Mouse (Mus musculus) B cell, adult 2 months (primary cell): ENCODE results near the gene Ndufb4.
"Not testable (repeated sequence)": the region's sequence is repeated elsewhere in the genome, so short reads cannot be mapped to it uniquely, and the experiment has no call there.

Experiments
- DNase-seq, 2 experiments: peaks; one replicate each; pipeline ENCODE4 v3.0.0; 2022

The Ndufb4 gene

DNA sequence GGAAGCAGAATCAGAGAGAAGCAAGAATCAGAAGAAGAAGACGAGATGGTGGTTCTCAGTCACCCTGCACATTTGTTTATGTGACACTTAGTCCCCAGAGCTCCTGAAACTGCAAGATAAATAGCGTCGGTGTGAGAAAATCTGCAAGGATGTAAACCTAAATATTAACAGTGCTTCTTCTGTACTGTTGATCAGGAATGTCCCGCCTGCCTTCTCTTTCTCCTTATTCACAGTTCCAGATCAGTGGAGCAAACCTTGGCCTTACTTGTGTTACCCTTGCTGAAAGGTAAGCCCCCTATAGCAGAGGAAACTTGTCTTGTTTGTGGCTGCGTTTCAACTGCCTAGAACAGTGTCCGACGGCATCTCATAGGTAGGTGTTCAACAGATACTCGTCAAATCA lies 23.3 kb upstream of the Ndufb4 start:
- no peak for DNase-seq

DNA sequence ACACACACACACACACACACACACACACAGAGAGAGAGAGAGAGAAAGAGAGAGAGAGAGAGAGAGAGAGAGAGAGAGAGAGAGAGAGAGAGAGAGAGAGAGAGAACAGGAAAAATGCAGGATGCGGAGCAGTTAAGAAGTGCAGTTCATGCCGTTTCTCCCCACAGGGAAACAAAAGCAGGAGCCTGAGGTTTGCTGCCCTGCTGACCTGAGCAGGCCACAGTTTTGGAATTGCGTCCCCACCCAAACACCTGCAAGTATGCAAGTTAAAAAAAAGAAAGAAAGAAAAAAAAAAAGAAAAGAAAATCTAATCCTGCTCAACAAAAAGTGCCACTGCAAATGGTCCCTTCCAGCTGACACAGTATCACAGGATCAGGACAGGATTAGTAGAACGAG lies 22.4 kb upstream of the Ndufb4 start:
- no peak for DNase-seq

DNA sequence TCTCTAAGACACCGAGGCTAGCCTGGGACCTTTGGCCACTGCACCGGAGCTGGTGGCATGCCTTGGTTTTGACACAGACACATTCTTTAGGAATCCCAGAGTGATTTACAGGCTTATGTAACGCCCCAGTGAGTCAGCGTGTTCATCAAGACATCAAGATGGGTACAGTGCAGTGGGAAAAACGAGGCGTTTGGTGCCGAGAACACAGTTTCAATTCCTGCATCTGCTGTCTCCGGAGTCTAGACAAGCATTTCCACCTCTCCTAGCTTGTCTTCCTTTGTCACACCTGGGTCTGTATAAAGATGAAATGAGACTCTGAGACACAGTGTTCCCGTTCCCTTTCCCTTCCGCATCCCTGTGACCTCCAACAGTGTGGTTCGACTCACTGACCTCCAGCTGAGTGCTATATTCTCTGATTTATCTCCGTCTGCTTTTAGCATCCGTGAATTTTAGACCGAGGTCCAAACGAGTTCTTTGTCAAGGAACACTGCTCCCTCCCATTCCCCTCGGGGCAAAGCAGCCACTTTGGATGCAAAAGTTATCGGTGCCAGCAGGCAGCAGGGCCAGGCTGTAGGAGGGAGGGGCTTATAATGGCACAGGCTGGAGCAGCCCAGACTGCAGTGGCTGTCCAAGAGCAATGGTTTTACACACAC lies 21.9 kb upstream of the Ndufb4 start:
- DNase-seq: no peak

DNA sequence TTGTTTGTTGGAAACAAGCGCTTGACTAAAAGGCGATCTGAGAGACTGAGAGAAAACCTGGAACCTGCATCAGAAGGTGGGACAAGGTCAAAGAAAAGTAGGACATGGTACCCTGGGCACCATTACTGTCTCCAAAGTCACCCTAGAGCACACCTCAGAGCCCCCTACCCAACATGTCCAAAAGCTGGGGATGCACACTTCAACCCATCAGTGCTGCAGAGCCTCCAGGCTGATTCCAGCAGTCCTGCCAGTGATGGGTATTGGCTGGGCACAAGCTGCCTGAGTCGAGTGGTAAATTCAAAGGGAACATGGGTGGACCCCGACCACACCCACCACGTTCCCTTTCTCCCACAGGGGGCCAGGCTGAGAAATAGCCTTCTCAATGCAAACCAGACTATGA lies 21.1 kb upstream of the Ndufb4 start:
- no peak for DNase-seq

DNA sequence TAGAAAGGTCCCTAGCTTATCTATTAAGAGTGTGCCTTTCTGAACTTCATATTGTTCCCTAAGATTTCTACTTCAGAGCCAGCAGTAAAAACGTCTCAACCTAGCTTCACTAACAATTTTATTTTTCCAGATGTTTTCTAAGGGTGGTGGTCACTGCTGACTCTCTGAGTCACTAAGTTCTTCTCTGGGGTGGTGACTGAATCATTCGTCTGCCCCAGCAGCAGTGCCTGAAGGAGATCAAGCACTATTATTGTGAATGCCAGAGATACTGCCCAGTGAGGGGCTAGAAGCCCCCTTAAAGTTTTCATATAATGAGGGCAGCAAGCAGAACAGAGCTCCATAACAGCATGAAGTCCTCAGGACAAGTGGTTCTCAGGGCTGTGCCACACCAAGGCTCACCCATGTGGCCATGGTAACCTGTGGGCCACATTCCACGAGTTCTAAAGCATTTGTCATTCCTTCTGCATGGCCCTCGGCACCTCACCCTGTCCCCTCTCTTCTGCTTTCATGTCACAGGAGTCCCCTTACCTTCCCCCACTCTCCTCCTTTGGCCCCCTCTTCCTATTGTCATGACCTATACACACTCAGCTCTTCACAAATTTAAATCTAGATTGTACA lies 16.5 kb upstream of the Ndufb4 start:
- DNase-seq: no peak

DNA sequence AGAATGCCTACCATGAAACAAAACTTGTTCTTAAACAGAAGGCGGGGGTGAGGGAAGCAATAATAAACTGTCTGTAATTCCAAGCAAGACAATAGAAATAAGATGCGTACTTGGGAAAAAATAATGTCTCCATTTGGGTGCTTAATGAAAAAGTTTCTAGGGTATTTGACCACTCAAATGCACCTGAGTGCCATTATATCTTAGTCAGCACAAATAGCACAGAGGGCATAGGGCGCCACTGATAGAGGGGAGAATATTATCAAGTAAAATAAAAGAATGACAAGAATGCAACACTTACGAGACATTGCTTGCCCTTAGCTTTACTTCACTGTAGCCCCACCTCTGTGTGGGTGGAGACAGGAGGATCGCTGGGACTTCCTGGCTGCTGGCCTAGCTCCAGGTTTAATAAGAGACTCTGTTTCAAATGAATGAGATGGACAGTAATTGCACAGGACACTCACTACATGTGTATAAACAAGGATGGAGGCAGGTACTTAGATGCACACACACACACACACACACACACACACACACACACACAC lies 11.2 kb upstream of the Ndufb4 start:
- DNase-seq: no peak

DNA sequence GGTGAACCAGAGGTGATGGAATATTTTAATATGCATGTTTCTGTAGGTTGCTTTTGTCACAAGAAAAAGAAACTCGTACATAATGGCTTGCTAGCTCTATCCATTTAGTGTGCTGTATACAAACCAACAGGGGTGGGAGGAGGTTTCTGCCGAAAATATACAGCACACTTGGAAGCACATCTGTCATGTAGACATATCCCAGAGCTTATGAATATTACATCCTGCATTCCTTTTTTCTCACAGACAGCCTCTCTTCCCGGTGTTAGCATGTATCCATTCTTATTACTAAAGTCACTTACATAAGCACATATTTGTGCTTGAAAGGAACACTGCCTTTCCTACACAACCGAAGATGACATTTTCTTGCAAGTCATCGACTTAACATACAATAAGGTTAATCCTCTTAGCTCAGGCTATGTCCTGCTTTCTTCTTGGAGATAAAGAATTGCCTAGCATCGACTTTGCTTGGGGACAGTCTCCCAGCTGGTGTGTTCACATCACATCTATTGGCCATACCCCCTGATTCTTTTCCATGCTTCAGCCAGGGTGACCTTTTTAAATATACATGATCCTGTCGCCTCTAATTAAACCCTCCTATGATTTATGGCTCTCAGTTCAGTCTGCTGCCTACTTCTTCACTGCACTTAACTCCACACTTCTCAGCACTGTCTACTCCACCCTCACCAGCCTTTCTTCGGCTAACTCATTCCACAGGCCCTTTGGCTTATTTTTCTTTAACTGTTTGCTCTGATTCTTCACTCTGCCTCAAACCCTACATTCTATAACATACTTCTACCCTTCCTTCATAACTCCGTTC lies 9.6 kb upstream of the Ndufb4 start:
- DNase-seq: no peak

DNA sequence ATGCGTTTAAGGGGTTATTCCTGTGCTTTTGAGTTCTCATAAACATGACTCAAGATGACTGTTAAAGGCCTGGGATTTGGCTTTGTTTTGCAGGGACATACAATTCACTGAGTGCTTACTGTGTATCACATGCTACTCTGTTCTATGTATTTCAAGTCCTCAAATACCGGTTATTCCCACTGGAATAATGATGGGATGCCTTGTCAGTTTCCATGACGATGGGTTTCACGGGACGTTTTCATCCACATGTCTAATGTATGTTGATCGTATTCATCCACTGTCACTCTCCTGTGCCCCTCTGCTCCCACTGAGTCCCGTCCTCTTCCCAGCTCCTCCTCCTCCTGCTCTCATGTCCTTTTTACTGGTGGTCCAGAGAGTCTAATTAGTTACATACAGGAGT lies 2.5 kb upstream of the Ndufb4 start:
- no peak for DNase-seq

DNA sequence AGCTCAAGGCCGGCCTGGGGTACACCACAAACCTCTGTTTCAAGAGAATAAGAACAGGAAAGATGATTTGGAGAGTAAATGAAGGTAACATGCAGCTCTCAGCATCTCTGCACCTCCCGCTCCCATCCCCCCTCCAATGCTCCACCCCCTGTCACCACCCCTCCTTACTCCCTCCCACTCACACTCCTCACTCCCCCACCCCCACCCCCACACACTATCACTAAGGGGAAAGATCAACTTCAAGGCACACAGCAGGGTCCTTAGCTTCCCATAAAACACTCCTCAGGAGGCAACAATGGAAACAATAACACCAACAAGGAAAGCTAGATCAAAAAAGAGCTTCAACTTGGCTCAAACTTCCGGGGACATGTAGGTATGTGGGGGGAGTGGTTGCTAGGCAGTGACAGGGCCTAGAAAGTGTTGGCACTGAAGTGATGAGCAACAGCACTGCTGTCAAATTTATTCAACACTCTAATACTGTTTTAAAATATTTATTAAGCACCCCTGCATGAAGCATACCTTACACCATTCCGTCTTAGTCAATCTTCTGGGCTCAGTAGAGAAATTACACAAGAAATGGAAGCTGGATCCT lies 1.6 kb upstream of the Ndufb4 start:
- no peak for DNase-seq

DNA sequence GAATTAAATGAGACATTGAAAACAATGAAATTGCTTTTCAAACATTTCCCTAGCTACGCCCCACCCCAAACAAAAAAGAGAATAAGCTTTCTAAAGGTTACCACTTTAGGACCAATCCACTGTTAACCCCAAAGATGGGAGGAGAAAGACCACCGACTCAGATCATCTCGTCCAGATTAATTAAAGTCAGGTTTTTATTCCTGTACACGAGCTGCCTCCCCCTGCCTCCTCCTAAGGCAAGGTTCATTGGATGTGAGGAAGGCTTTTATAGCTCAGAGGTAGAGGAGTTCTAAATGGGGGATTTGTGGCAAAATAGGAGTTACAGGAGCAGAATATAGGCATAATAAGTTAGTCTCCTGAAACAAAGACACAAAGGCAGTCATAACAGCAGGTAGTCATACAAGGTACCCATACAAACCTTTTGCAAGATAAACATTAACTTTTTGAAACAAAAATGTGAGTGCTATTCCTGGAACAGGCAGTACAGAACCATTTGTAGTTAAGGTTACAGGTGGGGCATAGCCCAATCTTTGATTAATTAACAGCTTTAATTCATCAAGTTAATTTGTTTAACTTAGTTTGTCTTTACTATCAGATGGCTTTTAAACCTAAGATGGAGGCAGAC lies 690 bp upstream of the Ndufb4 start:
- DNase-seq: no peak

DNA sequence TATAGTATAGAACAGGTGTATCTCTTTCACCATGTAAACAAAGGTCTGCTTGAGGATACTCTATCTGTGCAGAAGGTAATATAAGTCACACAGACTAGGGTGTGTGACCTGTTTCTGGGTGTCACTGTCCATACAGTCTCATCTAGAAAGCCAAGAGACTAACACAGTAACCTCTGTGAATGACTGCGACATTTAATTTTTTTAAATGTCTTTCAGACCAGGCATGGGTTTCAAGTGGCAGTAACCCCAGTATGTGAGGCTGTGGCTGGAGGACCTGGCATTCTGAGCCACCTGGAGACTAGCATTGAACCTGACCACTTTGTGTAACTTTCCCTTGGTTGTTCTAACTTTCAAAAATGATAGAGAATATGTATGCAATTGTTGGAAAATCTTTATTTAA lies 1.2 kb downstream of the Ndufb4 start:
- DNase-seq: no peak

DNA sequence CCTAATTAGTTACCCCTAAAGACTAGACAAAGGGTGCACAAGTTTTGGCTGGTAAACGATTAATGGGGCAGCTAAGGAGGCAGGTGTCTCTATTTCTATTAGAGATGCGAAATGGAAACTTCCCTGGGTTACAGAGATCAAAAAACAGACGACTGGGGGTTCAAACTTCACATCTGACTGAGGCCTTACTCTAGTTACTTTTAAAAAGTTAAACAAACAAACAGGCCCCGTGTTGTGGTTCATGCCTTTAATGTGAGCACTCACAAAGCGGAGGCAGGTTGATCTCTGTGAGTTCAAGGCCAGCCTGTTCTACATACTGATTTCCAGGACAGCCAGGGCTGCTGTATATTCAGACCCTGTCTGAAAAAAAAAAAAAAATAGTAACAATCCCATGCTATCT lies 1.6 kb downstream of the Ndufb4 start:
- no peak for DNase-seq

DNA sequence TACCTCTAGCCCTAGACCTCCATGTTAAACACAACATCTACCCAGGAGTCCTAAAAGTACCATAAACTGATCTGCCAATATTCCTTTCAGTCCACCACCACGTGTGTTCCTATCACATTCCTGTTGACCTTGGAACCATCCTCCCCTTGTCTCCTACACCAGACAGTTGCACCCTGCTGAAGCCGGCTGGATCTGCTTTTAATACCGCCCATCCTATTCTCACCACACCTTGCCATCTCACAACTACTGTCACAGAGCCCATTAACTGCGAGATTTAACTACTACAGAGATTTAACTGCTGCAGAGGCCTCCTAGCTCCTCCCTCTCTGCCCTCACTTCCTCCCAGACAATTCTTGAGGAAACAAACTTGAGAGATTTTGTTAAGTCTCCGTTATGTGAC lies 2.8 kb downstream of the Ndufb4 start:
- no peak for DNase-seq

DNA sequence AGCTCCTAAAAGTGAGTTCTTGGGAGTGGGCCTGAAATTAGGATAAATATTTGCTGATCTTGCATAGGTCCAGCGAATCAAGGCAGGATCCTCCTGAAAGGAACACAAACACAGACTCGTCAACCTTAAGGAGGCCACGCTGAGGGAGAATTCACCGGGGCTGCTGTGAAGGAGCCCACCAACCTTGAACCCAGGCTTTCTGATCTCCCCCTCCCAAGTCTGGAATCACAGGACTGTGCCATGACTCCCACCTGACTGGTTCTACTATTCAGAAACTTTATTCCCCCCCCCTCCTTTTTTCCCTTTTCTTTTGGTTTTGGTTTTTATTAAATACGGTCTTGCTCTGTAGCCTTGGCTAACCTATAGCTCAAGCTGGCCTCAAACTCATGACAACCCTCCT lies 5.2 kb downstream of the Ndufb4 start:
- no peak for DNase-seq

DNA sequence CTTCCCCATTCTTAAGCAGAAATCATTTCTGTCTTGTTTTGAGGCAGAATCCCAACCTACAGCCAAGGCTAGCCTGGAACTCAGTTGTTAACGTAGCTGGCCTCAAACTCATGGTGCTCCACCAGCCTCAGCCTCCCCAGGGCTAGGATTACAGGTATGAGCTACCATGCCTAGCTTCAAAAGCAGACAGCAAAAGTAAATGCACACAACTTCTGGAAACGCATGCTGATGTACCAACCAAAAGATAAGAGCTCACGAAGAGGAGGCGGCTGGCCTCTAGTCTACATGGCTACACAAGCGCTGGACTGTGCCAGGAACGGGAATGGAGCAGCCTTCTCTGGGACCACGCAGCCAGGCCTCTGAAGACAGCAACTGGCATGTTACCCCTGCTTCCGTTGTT lies 6.3 kb downstream of the Ndufb4 start:
- no peak for DNase-seq

DNA sequence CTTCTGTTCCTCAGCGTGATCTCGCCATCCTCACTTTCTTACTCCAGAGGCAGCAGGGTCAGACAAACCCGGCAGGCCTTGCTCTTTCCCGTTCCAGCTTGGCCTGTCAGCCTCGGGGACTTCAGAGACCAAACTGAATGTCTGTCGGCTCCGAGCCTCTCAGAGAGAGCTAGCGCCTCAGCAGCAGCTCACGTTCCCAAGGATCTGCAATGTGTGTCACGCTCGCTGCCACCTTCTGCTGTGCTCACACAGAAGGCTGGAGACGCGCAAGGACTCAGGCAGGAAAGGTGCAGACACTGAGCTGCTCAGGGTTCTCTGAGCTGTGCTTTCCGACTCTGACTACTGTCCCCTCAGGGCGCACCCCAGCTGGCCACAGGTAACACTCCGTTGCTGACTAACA lies 7.2 kb downstream of the Ndufb4 start:
- no peak for DNase-seq

DNA sequence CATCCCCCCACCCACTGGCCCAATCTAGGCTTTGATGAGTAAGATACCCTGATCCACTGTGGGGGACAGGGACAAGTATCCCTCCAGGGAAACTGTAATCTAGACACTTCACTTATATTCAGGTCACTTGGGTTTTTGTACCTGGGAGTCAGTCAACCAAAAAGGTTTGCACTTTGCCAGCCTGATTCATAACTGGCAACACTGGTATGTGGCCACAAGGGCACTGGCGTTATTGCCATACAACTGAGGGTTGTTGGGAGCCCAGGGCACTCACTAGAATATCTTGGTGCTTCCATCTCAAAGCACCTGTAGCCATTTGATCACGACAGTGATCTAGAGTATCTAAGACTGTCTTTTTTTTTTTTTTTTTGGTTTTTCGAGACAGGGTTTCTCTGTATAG lies 8.5 kb downstream of the Ndufb4 start:
- no peak for DNase-seq

DNA sequence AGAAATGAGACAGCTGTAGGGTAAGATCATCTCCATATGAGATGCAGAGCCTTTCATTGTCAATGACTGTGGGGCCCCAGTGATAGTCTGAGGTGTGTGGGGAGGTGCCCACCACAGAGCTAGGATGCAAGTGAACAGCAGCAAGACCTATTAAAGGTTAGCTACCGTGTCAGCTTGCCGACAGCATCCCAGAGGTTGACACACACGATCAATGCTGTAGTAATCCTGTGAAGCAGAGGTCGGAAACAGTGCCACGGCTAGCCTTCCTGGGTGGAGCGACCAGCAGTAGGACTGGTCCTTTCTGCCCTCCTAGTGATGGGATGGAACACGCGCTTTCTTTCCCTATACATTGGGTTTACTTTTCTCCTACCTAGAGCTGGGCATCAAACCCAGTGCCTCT lies 9.0 kb downstream of the Ndufb4 start:
- no peak for DNase-seq

DNA sequence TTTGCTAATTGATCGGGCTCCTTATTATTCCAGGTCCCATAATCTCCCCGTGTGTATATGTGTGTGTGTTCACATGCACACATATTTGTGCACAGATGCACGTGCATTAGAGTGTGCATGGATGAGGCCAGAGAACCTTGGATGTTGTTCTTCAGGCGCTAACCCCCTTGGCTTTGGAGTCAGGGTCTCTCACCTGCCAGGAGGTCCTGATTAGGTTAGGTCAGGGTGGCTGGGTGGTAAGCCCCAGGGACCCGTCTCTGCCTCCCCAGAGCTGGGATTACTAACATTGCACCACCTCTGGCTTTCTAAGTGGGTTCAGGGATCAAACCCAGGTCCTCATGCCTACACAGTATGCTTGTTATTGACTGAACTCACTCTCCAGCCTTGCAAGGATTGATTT lies 9.8 kb downstream of the Ndufb4 start:
- no peak for DNase-seq

DNA sequence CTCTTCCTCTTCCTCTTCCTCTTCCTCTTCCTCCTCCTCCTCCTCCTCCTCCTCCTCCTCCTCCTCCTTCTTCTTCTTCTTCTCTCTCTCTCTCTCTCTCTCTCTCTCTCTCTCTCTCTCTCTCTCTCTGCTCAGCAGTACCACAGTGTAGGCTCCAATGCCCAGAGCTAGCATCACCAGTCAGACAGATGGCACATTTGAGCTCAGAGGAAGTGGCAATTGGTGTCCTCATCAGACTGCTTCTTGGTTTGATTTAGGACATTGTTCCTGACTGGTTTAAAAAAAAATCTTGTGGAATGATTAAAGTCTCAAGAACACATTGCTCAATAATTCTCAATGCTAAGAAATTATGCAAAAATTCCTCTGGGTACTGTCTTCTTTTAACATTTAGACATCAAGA lies 13.7 kb downstream of the Ndufb4 start:
- DNase-seq: not testable (repeated sequence)

DNA sequence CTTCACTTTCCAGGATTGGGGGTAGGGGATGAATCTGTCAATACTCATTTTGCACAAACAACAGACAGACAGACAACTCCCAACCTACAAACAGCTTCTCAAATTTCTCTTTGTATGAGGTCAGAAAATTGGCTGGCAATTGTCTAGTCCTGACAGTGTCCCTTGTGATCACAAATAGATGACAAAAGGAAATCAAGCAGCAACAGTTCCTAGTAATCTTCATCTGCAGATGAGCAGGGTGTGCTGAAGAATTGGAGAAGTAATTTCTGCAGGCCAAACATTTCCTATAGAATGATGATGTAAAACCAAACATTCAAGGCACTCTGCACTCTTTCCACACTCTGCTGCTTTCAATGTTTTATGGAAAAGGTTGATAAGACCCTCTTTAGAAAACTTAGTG lies 16.5 kb downstream of the Ndufb4 start:
- no peak for DNase-seq

DNA sequence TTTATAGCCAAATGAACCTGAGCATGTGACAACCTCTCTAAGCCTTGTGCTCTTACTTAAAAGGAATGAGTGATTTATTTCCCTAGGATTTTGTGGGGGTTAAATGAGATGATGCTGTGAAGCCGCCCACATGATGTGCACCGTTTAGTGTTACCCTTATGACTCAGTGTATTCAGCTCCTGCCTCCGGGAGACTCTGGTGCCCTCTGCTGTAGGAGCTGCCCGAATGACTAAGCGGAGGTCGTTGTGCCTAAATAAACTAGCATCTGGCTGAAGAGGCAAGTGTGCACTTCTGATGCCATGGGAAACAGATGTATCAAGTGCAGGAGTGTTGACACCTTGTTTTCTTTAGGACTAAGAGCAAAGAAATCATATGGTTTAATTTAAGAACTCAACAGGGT lies 18.1 kb downstream of the Ndufb4 start:
- DNase-seq: no peak

DNA sequence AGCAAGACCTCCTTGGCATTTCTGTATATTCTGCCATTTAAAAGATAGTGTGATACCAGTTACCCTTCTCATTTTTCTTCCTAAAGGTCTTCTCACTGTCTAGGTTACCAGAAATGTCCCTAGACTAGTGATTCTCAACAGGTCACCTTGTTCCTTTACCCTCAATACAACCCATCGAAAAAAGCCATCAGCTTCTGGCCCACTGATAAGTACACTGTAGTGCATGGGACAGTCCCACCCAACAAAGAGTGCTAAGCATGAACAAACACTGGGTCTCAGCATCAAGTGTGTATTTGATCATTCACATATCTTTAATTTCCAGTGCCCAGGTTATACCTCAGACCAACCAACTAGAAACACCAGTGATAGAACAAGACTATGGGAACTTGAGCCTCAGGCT lies 19.2 kb downstream of the Ndufb4 start:
- no peak for DNase-seq
